Mouse (Mus musculus): ENCODE data around the gene Ccdc65. TPM values are rescaled to one million over a fixed set of nuclear protein-coding genes. Genes with fewer than 3 reads are reported as not detected.
A peak's percentile ranks its signal among the peaks of the same experiment; 100 is the strongest.
"Not testable (repeated sequence)": the region's sequence is repeated elsewhere in the genome, so short reads cannot be mapped to it uniquely, and the experiment has no call there.

The Ccdc65 gene
- total RNA-seq, 2 experiments from 2014 or later, result 0.43 to 0.45 TPM

GRCm38 (mm10) chr15:98733976-98734566 lies 26.1 kb downstream of the Ccdc65 start:
- no peak for DNase-seq (ENCODE audit: low spot score in 2 of 2)

- DNase-seq (ENCODE audit: low spot score in 2 of 2), result no peak
Observed at GRCm38 (mm10) chr15:98736521-98736920, 28.5 kb downstream of the Ccdc65 start.

- DNase-seq (ENCODE audit: low spot score in 2 of 2), result peak in 1 of 2 experiments; percentile 40
Observed at GRCm38 (mm10) chr15:98737881-98738280, 29.9 kb downstream of the Ccdc65 start.

GRCm38 (mm10) chr15:98738796-98739195 lies 30.8 kb downstream of the Ccdc65 start:
- DNase-seq (ENCODE audit: low spot score in 2 of 2), result no peak

GRCm38 (mm10) chr15:98740219-98740618 lies 32.2 kb downstream of the Ccdc65 start:
- no peak for DNase-seq (ENCODE audit: low spot score in 2 of 2)

- no peak for DNase-seq (ENCODE audit: low spot score in 2 of 2)
Observed at GRCm38 (mm10) chr15:98742766-98743428, 34.9 kb downstream of the Ccdc65 start.

- not testable (repeated sequence) for DNase-seq (ENCODE audit: low spot score in 2 of 2)
Observed at GRCm38 (mm10) chr15:98743863-98744262, 35.9 kb downstream of the Ccdc65 start.

GRCm38 (mm10) chr15:98746344-98746965 lies 38.4 kb downstream of the Ccdc65 start:
- DNase-seq (ENCODE audit: low spot score in 2 of 2), result no peak

- DNase-seq (ENCODE audit: low spot score in 2 of 2), result no peak
Observed at GRCm38 (mm10) chr15:98747296-98747695, 39.3 kb downstream of the Ccdc65 start.

- DNase-seq (ENCODE audit: low spot score in 2 of 2), result no peak
Observed at GRCm38 (mm10) chr15:98749093-98749492, 41.1 kb downstream of the Ccdc65 start.

GRCm38 (mm10) chr15:98753021-98753423 lies 45.0 kb downstream of the Ccdc65 start:
- DNase-seq (ENCODE audit: low spot score in 2 of 2), result no peak

- DNase-seq (ENCODE audit: low spot score in 2 of 2), result no peak
Observed at GRCm38 (mm10) chr15:98754125-98754524, 46.1 kb downstream of the Ccdc65 start.

GRCm38 (mm10) chr15:98762201-98762621 lies 54.2 kb downstream of the Ccdc65 start:
- DNase-seq (ENCODE audit: low spot score in 2 of 2), result peak; percentile 70 to 74

GRCm38 (mm10) chr15:98762670-98763529 lies 54.9 kb downstream of the Ccdc65 start, which contains the start of gene Arf3:
Gene Arf3, minus strand, starts transcription at chr15:98763214.
- peak; percentile 96 to 97 for DNase-seq (ENCODE audit: low spot score in 2 of 2)

GRCm38 (mm10) chr15:98765929-98766328 lies 57.9 kb downstream of the Ccdc65 start:
- DNase-seq (ENCODE audit: low spot score in 2 of 2), result no peak

GRCm38 (mm10) chr15:98768259-98768658 lies 60.3 kb downstream of the Ccdc65 start:
- DNase-seq (ENCODE audit: low spot score in 2 of 2), result no peak

GRCm38 (mm10) chr15:98771813-98772425 lies 63.9 kb downstream of the Ccdc65 start:
- DNase-seq (ENCODE audit: low spot score in 2 of 2), result no peak

GRCm38 (mm10) chr15:98772511-98773211 lies 64.7 kb downstream of the Ccdc65 start:
- no peak for DNase-seq (ENCODE audit: low spot score in 2 of 2)

Measured in adrenal gland, adult 18-20 months (tissue).